Mouse (Mus musculus): ENCODE measurements around the gene Suds3. TPM values are rescaled to one million over a fixed set of nuclear protein-coding genes. Genes with fewer than 3 reads are reported as not detected.

Suds3 gene
- total RNA-seq, 2 experiments from 2014 or later = 96.6 to 101 TPM

DNA sequence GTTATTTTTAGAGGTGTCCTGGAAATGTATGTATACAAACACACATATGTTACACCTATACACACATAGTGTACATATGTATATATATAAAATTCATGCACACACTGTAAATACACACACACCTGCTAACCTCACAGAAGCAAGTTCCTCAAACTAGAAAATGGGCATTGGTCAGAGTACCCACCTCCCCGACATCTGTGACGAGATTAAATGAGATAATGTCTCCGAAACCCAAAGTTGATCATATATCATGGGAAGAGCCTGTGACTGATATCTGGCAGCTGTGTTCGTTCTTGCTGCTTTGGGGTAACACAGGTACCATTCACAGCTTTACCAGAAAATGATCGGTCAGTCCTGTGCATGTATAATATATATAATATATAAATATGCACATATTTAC is 20.7 kb upstream of the Suds3 start:
- no peak for DNase-seq (ENCODE audit: low spot score in 2 of 2)

DNA sequence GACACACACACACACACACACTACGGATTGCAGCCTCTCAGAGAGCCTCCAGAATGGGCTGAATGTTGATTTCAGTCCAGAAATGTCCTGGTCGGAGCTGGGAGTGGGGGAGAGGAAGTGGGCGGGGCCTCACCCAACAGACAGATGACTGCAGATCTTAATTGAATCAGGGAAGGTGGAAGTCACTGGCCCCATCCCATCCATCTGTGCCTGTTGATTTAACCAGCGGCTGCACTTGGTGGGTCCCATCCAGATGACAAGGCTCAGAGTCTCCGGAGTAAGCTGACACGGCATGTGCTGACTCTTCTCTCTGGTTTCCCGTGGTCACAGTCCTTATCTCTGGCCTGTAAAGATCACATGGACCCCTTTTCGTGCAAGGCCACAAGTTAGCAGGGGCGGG is 20.0 kb upstream of the Suds3 start:
- DNase-seq (ENCODE audit: low spot score in 2 of 2) = no peak

DNA sequence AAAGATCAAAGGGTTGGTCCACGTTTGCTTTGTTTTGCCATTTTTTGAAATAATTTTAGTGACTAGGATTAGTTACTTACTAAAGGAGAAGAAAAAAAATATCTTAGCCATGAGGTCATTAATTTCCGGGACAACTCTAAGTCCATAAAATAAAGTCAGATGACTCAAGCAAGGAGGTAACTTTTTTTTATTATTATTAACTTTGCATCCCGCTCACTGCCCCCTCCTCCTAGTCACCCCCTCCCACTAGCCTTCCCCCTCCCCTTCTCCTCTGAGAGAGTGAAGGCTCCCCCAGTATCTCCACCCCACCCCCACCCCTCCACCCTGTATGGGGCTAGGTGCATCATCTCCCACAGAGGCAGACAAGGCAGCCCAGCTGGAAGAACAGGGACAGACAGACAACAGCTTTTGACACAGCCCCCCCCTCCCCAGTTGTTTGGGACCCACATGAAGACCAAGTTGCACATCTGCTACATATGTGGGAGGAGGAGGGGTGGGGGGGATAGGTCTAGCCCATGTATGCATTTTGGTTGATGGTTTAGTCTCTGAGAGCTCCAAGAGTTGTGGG is 19.1 kb upstream of the Suds3 start:
- DNase-seq (ENCODE audit: low spot score in 2 of 2) = no peak

DNA sequence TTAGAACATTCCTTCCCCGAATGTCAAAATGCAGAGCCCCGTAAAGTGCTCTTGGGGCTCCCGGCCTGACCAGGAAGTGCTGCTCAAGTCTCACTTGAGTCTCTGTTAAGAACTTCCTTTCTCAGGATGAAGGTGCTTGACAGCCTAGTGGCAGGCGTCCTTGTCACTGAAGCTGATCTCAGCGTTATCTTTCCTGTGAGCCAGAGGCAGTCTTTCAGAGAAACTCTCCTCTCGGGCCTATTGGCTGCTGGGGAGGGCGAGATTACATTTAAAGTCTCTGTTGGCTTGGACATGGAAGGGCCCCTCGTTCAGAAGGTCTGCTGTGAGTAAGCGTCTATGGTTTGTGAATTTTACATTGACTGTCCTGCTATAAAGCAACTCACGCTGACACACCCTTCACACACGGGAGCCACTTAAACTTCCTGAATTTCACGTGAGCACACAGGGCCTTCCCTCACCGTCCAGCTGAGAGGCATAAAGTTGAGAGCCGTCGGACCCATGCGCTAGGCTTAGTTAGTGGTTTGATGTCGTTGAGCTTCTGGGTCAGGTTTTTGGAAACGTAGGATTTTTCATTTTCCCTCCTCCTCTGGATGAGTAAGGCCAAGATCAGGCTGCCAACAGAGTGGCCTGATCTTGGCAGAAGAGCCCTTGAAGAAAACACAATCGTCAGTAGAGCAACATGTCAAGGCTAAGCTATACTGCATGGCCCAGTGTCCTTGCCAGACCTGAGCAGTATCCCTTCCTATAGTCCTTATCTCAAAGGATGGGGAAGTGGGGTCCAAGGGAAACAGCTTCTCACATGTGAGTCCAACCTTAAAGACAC is 18.4 kb upstream of the Suds3 start:
- DNase-seq (ENCODE audit: low spot score in 2 of 2) = no peak

DNA sequence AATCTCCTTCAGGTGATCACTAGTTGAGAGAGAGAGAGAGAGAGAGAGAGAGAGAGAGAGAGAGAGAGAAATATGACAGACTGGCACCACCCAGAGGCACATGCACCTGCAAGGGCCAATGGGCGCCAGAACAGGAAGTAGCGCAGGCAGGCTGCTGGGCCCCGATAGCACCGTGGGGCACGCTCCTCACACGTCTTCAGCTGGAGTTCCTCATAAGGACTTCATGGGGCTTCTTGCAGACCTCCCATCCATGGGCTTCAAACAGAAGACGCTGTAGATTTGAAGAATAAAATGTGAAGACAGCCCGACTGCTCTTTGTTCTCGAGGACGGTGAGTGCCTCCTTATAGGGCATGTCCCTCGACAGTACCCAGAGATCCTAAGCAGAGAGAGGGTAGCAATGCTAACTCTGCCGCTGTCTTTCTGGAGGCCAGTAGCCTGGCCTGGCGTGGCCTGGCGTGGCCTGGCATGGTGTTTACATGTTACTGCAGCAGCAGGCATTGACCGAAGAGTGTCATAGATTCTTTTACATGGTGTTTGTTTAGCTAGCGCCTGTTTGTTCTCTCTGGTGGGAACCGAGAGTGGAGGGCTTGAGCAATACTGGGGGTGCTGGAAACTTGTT is 17.6 kb upstream of the Suds3 start:
- DNase-seq (ENCODE audit: low spot score in 2 of 2) = no peak

DNA sequence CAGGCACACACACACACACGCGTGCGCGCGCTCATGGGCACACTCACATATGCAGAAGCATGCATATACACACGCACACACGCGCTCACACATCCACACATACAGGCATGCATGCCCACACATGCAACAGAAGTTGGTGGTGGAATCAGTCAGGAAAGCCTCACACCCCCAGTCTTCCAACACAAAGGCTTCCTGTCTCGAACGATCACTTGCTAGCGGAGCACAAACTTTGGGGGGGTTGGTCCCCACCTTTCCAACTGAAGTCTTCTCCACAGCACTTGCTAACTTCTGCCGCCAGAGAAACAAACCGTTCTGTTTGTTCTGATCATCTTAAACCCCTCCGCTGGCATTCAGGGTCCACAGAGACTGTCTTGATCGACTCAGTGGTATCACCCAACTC is 14.8 kb upstream of the Suds3 start:
- DNase-seq (ENCODE audit: low spot score in 2 of 2) = no peak

DNA sequence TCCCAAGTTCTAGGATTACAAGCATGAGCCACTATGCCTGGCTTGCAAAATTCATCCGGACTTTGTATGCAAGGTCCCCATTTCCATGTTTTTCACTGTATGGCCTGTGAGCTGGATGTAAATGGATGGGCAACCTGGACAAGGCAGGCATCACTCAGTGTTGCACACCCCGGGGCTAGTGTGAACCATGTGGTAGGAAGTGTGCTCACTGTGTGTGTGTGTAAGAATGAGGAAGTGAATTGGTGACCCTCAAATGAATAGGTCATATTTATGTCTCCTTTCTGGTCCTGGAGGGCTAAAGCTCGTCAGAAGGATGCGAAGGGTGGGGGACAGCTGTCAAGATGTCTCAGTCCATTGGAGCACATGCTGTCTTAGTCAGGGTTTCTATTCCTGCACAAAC is 11.1 kb upstream of the Suds3 start:
- DNase-seq (ENCODE audit: low spot score in 2 of 2) = no peak

DNA sequence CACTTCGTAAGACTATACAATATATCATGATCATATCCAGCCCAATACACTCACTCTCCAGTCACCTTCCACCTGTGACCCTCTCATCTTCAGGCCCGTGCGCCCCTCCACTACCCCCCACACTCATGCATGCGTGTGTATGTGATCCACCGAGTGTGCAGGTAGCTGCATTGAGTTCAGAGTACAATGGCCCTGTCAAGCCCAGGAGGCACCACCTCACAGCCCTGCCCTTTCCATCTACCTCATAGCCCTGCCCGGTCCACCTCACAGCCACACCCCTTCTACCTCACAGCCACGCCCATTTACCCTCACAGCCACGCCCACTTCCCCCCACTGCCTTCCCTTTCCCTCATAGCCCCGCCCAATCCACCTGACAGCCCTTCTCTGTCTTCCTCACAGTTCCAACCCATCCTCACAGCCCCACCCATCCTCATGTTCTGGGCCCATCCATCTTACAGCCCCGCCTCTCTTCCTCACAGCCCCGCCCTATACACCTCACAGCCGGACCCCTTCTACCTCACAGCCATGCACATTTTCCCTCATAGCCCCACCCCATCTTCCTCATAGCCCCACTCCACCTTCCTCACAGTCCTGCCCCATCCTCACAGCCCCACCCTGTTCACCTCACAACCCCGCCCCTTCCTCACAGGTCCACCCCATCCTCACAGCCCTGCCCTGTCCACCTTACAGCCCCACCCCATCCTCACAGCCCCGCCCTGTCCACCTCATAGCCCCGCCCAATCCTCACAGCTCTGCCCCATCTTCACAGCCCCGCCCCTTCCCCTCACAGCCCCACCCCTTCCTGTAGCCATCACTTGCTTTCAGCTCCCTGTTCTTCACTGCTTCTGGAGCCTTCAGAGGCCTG is 9.8 kb upstream of the Suds3 start:
- no peak for DNase-seq (ENCODE audit: low spot score in 2 of 2)

DNA sequence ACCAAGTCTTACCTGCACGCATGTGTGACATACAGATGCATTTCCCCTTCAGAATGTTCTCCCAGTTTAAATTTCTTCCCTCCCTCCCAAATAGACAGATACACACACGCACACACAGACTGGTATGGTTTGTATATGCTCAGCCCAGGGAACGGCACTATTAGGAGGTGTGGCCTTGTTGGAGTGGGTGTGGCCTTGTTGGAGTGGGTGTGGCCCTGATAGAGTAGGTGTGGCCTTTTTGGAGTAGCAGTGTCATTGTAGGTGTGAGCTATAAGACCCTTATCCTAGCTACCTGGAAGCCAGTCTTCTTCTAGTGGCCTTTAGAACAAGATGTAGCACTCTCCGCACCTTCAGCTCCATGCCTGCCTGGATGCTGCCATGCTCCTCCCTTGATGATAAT is 7.9 kb upstream of the Suds3 start:
- DNase-seq (ENCODE audit: low spot score in 2 of 2) = no peak

DNA sequence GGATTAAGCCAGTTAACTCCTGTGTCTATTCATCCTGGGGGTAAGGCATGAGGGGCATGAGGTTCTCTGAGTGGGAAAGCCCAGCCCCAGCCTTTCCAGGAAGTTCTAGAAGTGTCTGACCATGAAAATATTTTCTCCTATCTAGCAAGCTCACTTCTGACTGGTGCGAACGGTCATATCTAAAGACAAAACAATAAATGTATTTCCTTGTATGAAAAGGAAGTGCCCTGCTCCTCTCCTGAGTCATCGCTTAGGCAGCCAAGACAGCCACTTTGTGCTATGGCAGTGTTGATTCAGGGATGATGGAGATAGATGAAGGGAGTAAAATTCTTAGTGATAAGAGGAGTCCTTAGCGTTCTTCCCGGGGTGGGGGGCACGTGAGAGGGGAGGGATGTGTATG is 7.2 kb upstream of the Suds3 start:
- no peak for DNase-seq (ENCODE audit: low spot score in 2 of 2)

DNA sequence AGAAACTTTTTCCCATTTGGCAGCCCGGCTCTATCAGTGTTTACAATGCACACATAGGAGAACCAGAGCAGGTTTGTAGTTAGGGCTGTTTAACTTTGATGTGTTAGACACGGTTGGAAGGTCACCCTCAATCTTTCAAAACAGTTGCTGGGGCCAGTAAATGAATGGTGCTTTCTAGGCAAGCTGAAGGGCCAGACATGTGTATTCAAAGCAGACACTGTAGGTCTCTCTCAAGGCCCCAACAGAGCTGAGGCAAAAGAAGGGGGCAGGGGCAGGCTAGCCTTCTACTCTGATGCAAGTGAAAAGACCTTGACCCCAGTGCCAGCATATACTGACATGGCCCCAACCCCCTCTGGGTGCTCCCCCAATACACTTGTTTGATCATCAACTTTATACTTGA is 5.7 kb upstream of the Suds3 start:
- DNase-seq (ENCODE audit: low spot score in 2 of 2) = no peak

DNA sequence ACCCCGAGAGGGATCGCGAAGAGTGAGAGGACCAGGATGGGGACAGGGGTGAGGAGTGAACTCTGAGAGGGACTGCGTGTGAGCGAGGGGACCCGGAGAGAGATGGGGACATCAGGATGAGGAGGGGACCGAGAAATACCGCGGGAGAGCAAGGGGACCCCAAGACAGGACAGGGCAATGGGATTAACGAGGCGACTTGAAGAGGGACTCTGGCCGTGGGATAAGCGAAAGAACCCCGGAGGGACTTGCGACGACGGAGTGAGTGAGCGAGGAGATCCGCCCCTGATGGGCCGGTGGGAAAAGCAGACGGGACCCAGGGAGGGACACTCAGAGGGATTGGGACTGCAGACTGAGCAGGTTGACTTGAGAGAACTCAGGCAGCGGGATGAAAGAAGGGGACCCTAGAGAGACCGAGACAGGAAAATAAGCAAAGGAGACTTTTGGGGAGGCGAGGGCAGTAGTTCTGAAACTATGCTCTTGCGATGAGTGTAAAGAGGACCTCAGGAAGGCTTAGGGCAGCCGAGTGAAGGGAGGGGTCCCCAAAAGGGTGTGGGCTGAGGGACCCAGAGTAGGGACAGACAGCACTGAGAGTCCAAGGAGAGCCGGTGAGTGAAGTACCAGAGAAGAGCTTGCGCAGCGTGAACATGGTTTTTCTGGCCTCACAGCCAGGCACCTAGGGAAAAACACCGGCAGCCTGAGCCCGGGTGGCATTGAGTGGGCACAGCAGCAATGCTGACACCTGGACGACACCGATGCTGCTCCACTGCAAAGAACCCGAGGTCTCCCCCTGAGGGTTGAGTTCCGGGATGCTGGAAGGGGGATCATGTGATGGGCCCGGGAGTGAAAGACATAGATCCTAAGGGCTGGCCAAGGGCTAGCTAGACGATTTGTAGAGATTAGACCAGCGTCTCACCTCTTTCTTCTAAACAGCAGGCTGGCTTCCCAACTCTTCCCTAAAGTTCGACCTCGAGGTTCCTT is 4.9 kb upstream of the Suds3 start:
- no peak for DNase-seq (ENCODE audit: low spot score in 2 of 2)

DNA sequence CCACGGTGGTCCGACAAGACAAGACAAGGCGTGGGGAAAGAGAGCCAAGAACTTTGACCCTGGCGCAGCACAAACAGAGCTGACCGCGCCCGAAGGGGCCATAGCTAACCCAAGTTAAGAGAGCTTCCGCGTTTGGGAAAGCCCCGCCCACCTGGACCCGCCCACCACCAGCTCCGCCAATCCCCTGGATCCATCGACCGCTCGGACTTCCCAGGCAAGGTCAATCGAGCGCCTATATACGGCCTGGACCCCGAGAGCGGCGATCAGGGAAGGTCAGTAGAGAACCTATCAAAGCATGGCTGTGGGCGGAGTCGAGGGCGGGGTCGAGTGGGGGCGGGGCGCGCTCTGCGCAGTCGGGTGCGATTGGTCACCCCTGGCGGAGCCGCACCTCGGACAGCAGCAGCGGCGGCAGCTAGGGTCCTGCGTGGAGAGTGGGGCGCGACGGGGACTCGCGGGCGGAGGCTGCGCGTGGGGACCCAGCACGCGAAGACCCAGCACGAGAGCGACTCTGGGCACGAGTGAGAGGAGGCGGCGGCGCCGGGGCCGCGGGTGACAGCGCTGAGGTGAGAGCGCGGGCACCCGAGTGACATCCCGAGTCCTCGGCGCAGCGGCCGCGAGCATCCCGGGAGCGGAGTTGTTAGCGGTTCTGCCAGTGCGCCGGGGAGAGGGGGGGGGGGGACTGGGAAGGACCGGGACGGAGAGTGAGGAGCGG is 4.0 kb upstream of the Suds3 start, which contains the start of gene Taok3:
Taok3 (plus strand) TSS at position 353 of the 712 bp plus-strand sequence.
- DNase-seq (ENCODE audit: low spot score in 2 of 2) = peak; percentile 99

DNA sequence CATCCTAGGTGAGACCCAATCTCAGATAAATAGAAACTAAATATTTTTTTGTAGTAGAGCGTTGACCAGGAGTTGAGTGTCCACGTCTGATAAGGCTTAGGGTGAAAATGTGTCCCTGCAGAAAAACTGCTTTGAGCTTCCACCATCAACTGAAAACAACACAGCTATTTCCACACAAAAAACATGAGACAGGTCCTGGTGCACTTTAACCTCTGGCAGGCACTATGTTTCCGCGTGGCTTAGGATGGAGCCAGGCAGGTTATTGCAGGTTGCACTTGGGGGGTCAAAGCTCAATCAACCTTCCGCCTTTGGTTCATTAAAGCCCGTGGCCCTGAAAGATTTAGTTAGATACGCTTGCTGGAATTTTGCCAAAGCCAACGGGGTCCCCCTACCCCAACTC is 2.9 kb upstream of the Suds3 start:
- no peak for DNase-seq (ENCODE audit: low spot score in 2 of 2)

DNA sequence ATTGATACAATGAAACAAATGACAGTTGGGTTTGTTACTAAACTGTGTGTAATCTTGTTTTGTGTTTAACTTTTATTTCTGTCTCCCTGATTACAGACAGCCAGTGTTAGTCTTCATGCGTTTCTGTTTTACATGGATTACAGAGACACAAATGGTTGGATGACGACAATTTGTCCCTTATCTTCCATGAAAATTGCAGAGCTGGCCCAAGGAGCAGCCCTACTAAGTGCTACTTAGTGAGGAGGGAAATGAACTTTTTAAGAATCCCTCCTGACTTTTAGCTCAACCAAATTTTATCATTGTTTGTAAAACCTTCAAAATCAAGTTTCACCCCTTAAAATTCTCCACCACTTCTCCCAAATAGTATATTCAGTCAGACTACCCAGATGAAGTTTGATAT is 2.3 kb upstream of the Suds3 start:
- DNase-seq (ENCODE audit: low spot score in 2 of 2) = no peak

DNA sequence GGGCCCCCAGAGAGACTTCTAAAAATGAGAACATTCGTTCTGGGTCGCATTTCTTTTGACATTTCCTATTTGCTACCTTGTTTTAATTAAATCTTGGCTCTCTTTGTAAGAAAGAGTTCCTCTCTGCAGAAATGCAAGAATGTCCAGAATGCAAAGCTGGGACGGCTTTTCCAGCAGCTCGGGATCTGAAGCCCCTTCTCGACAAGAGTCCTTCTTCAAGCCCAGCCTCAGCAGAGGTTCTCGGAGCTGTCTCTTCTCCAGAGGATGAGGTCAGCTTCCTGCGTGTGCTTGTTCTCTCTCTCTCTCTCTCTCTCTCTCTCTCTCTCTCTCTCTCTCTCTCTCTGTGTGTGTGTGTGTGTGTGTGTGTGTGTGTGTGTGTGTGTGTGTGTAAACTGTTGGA is 1.8 kb upstream of the Suds3 start:
- no peak for DNase-seq (ENCODE audit: low spot score in 2 of 2)

DNA sequence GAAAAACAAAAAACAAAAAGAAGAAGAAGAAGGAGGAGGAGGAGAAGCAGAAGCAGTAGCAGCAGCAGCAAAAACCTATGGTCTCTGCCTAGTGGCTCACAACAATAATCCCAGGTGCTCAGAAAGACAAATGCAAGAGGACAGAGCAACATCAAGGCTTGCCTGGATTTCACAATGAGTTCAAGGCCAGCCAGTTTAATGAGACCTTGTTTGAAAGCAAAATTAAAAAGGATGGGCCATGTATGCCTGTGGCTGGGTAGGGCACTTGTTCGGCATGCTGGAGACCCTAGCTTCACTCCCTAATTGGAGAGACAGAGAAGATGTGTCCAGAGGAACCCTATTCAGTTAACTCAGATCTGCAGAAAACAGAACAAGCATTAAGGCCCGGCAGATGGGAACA is 1.3 kb upstream of the Suds3 start:
- DNase-seq (ENCODE audit: low spot score in 2 of 2) = no peak

DNA sequence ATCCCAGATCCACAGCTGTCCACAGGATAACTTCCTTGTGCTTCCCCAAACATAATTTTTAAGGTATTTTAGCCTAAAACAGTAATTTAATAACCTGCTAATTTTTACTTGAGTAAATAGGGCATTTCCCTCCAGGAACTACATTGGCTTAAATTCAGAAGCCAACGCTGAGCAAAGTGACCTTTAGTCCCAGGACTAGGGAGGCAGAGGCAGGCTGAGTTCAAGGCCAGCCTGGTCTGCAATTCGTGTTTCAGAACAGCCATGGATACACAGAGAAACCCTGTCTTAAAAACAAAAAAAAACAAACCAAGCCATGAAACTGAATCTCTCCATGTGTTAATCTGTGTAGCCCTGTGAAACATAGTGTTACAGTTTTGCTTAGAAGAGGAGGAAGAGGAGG is 747 bp upstream of the Suds3 start:
- DNase-seq (ENCODE audit: low spot score in 2 of 2) = no peak

DNA sequence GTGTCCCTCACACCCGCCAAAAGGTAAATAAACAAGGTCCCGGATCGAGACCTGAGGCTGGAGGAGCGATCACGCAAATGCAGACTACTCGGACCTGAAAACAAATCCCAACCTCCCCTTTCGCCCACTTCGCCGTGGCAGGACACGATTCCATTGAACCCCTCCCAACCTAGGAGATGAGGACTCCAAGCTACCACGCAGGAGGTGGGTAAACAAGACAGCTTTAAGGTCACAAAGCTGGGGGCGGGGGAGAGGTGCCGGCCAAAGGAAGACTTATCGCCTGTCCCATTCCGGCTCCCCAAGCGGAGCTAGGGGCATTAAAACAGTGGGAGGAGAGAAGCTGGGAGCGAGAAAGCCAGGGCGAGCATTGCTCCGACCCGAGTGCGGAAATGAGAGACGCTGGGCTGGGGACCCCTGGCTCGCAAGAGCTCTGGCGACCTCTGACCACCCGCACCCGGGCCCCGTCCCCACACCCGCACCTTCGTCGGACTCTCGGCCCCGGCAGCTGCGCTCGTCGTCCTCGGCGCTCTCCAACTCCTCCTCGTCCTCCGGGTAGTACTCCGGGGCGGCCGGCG is 633 bp downstream of the Suds3 start:
- peak in 1 of 2 experiments; percentile 40 for DNase-seq (ENCODE audit: low spot score in 2 of 2)
